Mouse (Mus musculus): Measurements from ENCODE around the gene Psenen.

Psenen gene

DNA sequence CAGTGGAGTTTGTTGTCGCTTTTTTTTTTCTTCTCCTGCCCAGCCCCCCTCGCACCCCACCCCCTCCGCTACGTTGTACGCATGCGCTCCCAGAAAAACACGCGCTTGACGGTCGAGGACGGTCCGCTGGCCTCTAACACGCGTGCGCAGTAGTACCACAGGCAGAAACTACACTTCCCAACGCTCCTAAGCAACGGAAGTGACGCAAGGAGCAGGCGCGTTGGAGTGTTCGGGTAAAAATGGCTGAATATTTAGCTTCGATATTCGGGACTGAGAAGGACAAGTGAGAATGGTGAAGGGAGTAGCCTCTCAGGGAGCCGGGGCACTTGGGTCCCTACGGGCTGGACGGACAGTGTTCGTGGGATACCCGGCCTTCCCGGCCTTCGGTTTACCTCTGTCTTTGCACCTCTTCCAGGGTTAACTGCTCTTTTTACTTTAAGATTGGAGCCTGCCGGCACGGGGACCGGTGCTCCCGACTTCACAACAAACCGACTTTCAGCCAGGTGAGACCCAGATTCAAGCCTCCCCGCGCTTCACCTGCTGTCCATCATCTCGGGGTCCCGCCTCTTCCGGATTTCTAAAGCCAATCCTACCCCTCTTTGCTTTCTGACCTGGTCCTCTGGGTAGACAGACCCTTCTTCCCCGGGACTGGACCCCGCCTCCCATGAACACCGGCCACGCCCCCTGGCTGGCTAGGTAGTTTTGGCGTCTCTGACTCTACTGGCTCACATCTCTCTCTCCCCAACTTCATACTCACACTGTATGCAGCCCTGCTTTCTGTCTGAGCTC, at the start of gene Psenen, which contains the start of the genes U2af1l4 and Gm49396:
TSS of gene Psenen (minus strand) at position 511 of the 789 bp plus-strand sequence.
TSS of gene U2af1l4 (plus strand) at position 185 of the 789 bp plus-strand sequence.
TSS of gene Gm49396 (plus strand) at position 228 of the 789 bp plus-strand sequence.
- peak; percentile 97 for DNase-seq

DNA sequence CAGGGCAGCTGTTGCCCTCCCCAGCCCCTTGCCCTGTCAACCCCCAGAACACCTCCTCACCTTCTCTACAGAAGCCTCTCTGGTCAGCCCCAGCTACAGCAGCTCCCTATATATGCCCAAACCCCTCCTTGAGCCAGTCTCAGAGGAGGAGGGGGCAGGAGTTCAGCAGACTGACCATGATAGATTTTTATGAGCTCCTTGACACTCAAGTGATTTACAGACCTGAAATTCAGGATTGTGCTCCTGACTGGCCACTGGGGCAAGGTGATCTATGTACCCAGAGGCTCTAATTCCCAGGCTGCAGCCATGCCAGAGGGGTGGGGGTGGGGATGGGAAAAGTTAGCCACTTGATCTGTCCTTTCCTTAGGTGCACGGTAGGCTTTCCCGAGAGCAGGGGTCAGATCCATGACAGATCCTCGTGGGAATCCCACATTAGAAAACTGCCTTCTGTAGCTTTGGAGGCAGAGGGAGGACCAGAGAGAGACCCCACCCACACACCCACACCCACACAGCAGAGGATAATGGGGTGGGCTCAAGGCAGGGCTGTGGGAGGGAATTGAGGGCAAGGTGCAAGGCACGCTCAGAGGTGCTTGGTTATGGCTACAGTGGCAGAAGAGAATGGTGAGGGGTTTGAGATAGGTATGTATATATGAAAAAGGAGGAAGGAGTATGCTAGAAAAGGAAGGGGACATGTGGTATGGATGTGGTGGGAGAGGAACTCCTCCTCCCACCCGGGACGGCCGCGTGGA, 49.4 kb upstream of the Psenen start, which contains the start of gene Upk1a:
TSS of gene Upk1a (minus strand) at position 194 of the 749 bp plus-strand sequence.
- DNase-seq, result no peak

DNA sequence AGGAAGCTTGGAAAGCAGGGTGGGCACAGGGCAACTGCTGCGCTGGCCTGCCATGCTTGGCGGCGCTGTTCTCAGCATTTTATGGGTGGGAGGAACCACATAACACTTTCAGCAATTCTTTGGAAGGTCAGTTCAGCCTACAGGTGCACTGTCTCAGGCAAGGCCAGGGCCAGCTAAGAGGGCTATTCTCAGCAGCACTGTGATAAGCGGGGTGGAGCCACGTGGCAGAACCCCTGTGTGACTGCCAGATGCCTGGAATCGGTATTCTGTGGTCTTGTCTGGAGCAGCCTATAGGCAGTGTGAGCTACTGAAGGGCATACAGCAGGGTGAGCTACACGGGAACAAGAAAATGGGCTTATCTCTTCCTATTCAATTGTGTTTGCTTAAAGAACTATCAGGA, 46.6 kb upstream of the Psenen start:
- no peak for DNase-seq

DNA sequence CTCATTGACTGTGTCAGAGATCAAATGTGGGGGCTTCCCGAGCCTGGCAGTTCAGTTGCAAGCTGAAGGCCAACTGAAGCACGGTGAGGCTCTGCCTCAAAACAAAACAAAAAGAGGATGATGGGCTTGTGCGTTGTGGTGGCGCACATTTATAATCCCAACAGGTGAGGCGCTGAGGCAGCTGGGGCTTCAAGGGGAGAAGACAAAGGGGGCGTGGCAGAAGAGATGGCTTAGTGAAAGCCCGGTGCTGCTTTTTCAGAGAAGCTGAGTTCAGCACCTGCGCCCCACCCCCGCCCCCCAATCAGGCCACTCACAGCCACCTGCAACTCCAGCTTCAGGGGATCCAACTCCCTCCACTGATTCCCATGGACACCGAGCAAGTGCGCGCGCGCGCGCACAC, 45.0 kb upstream of the Psenen start:
- no peak for DNase-seq

DNA sequence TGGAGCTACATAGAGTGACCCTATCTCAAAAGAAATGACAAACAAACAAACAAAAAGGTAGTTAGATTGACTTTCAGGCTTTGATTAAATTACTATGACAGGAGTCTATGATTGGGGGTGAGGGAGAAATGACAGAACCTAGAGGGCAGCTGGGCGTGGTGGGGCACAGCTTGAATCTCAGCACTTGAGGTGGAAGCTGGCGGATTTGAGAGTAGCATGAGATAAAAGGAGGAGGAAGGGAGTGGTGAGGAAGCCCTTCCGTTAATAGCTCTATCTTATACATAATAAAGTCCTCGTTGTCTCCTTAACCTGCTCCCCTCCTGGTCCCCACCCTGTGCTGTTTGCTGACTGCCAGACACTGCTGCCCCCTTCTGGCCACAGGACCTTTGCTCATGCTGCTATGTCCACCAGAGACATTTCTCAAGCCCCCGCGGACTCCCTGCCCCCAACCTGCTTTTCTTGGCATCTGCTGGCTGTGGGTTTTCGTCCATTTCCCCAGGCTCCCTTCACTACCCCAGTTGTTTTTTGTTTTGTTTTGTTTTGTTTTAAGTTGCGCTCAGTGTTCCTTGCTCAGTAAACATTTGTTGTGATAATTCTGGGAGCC, 44.4 kb upstream of the Psenen start:
- DNase-seq, result no peak

DNA sequence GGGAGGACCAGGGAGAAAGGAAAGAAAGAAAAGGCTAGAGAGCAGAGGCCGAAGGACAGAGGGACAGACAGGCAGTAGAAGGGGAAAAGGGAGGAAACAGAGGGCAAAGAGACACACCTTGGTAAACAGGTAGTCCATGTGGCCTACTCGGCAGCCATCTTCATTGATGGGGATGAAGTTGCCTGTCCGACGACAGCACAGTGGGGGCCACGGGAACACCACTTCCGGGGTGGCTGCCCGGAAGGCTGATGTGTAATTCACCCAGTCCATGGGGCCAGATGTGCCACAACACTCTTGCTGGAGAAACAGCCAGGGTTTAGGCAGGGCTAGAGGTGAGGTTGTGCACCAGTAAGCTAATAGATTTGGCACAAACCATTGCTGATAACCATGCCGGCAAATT, 41.5 kb upstream of the Psenen start:
- DNase-seq, result no peak

DNA sequence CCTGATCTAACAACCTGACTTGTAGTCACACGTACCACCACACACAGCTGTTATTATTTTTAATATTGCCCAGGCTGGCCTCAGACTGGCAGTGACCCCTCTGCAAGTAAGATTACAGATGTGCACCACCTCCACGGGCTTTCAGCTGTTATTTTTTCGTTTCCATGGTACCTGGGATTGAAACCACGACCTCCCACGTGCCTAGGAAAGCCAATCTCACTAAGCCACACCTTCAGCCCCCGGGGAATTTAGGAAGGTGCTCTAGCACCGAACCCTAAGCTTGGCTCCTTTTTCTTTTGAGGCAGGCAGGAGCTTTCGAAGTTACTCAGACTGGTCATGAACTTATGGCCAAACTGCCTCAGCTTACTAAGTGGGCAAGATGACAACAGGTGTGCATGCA, 41.0 kb upstream of the Psenen start:
- DNase-seq, result no peak

DNA sequence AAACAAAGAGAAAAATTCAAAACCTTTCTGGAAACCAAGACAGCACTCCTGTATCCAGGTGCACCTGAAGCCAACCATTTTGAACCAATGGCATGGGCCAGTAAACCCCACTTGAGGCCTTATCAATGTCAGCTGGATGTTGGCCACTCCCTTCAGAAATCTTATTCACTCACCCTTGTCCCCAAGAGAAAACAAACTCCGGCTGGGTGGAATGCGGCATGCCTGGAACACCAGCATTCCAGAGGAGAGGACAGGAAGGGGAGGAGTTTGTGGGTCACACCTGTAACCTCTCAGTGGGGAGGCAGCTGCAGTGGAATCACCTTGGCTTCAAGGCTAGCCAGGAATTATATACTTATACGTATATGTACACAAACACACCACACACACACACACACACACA, 39.2 kb upstream of the Psenen start:
- no peak for DNase-seq

DNA sequence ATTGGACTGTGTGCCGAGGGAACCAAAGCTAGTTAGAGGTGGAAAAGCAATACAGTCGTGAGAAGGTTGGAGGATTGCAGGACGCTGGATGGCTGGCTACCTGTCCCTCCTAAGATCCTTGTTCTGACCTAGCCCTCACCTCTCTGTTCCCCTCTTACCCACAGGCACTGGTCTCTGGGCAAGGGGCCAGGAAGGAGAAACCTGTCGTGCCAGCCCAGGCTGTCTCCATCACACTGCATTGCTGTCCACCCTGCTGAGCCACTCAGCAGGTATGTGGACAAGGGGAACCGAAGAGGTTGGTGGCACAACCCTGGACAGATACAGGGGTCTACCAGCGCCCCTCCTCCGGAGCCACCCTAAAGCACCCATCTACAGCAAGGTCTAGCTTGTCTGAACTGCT, 37.2 kb upstream of the Psenen start:
- no peak for DNase-seq

DNA sequence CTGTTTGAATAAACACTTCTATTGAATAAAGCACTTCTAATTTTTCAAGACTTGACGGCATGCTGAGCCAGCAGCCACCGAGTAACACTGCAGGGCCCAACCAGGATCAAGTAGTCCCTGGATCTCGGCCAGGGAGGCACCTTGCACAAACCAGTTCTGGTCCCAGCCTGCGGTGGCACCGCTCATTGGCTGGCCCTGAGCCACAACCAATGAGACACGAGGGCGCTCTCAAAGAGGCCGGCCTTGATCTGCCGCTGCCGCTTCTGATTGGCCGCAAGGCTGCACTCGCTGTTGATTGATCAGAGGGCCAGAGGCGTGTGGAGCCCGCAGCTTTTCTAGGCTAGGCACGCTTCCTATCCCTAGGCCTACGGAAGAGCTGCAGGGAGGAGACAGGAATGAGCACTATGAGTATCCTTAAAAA, 36.5 kb upstream of the Psenen start:
- DNase-seq, result peak; percentile 97

DNA sequence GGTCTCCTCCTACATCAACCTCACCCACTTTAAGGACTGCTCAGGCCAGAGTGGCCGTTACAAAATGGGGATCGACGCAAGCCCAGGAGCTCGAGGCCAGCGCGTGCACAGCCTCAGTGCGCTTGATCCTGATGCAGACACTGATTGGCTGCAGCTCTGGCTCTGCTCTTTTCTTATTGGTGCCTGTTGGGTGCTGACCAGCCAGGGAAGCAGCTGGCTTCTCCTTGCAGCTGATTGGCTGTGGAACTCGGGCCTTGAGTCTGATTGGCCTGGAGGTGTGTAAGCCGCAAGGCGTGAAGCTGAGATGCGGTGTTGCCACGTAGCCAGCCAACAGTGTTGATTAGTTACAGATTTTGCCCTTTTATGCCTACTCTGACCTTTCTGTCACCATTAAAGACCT, 35.4 kb upstream of the Psenen start, which contains the start of gene Zbtb32:
TSS of gene Zbtb32 (minus strand) at position 124 of the 400 bp plus-strand sequence.
- no peak for DNase-seq

DNA sequence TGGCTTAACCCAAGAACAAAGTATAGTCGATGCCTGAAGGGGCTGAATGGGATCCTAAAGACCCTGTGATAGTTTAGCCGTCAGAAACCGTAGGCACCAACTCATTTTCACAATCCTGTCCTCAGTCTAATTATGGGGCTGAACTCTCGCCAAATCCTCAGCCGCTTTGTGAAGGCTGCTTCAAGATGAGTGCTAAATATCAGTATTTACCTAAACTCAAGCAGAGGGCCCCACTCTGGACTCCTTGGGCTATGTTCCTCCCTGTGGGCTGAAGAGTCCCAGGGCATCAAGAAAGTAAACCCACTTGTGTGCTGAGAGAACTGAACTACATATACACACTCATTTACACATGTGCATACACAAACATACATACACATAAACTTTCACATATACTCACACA, 33.4 kb upstream of the Psenen start:
- no peak for DNase-seq

DNA sequence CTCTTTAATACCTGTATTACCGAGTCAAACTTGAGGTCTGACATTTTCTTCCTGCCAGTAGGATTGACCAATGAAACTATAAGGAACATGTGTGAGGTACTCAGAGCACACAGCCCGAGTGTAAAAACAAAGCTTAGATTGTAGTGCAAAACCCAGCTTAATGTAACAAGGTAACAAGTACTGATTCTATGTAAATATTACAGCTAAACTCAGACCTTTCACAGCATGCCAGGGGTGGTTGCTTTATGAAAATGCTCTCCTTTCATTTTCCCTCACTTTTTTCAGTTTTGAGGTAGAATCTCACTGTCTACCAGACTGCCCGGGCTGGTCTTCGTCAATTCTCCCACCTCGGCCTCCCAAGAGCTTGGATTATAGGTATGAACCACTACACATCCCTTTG, 32.7 kb upstream of the Psenen start:
- DNase-seq, result no peak

DNA sequence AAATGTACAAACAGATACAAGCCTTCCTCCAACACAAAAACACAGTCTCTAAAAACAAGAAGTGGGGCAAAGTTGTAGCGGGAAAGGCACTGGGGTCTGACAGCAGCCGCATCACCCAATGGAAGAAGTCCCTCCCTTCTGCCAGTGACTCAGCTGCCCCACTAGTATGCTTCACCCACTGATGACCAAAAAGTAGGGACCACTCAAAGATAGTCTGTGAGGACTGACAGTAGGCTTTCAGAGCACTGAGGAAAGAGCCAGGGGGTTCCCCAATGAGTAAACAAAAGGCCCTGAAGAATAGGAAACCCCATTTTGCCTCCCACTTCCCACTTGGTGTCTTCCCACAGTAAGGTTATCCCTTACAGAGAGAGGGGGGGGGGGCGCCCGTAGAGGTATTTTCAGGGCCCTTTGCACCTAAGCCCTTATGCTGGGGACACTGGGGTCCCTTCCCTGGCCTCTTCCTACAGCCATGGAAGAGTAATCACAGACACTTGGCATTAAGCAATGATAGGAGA, 31.1 kb upstream of the Psenen start:
- DNase-seq, result no peak

DNA sequence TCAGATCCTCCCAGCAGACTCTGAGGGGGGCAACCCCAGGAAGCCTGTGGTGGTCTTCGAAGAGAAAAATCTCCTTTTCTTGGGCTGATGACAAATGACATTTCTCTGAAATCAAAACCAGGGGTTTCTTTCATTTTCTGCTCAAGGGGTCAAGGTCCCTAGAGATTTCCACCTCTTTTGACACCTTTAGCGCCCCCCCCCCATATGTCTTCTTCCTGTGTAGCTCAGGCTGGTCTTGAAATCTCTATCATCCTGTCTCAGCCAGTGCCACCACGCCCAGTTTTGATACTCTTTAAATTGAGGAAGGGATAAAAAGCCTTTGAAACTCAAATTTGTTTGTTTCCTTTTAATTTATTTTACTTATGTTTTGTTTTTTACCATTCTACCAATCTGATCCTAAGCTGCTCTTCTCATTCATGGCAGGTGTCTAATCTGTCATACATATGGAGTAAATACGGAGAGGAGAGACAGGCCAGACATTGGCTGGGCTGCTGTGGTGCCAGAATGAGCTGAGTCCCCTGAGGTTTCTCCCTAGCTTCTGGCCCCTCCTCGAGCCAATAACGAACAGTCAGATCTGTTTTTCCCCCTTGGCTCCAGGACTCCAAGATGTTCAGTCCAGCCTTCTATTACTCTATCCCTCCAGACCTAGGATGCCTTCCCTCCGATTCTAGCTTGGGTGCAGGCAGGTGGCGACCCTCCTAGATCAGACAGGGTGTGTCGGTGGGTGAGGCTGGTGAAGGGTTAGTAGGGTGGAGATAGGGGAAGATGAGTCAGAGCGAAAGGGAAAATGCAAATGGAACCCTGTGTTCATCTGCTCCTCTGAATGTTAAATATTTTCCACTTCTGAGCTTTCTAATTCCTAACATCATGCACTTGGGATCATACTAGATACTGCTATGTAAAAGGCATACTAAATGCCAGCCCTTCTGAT, 30.4 kb upstream of the Psenen start:
- DNase-seq, result no peak

DNA sequence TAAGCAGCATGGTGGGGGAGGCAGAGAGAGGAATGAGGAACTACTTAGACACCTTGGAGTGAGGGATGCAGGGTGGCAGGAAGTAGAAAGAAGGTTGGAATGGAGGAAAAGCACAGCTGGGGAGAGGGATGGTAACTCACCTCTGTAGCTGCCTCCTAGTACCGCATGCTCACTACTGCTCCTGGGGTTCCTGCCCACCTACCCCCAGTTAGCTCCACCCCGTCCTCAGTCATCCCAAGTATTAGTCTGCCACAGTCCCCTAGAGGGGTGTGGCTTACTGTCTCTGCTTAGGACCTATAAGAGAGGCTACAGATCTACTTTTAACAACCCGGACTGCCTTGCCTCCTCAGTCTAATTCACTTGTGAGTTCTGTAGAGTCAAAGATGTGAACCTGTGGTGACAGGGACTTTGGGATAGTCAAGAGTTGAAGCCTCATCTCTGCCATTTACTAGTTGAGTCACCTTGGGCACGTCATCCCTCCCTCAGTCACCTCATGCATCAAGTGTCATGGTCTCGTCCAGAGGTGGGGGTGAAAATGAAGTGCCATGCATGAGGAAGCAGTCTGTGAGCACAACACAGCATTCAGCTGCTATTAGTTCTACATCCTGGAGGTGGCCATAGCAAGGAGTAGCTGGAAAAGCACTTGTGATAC, 29.5 kb upstream of the Psenen start:
- no peak for DNase-seq

DNA sequence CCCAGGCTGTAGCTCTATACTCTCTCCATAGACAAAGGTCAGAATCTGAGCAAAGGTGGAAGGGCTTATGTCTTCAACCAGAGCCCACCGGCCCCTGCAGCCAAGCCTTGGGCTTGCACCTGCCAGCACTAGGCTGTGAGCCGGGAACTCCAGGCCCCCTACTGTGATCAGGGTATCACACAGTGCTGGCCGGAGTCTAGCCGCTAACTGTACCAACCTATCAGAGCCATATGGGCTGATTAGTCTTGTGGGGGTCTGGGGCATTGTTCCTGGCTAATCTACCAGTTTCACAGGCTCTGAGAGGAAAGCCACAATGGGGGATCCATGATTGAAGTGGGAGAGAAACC, 28.2 kb upstream of the Psenen start:
- peak; percentile 35 for DNase-seq

DNA sequence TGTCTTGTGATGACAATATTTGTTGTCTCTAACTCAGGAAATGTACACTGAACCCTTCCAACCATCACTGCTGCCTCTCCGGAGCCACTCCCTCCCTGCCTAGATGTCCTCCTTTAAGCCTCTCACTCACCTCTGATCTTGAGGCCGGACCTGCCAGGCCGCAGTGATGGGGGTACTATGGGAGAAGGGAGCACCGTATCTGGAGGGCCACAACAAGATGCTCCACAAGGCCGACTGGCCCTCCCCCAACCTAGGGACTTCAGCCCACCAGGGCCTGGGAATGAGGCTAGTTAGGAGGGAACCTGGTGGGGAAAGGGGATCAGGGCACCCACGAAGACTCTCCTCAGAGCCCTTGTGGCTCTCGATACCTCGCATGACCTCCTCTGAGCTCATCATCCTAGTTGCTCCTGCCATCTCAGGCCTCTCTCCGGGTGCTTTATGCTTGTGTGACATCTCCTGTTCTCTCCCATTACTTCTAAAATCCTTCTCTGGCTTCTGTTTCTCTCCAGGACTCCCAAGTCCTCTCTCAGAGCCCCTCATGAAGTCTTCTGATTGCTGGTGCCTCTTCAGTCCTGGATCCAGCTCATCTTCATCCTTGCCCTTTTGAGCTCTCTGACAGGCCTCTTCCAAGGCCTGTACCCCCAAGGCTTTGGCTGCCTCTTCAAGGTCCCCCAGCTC, 27.6 kb upstream of the Psenen start:
- peak; percentile 55 for DNase-seq

DNA sequence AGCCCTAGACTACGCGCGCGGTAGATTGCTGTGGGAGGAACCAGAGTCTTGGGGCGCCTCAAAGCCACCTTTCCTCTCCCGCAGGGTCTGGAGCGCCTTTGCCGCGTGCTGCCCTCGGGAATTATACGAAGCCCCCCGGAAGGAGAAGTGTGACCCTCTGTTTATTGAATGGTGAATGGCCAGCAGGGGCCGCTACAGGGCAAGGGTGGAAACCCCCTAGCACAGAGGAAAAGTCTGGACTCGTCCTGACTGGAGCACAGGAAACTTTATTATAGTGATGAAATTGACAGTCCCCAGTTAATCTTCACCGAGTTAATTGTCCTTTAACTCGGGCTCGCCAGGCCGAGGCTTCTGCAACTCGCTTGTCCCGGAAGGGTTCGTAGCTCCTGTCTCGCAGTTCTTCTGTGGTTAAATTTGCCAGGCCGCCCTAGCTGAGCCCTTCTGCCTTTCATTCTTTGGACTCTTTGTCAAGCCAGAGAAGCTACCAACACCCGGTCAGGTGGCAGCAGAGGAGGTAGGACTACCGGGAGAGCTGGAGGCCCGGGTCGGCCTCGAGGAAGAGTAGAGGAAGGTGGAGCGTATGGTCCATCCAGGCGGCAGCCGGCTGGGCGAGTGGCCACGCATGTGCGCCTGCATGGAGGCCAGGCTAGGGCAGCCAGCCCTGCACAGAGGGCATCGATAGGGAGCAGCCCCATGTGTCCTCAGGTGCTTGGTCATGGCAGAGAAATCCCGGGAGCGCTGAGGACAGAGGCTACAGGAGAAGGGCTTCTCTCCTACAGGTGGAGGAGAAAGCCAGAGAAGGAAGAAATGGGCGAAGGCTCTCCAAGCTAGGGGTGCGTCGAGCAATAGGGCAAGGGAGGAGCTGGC, 26.2 kb upstream of the Psenen start:
- peak; percentile 84 for DNase-seq
